Comparison of ENCODE assay signal across 27 mouse cellular contexts in genomic region chr3:32759212-32759611, GRCm38 (mm10). TPM values are rescaled to one million over a fixed set of nuclear protein-coding genes. Genes with fewer than 3 reads are reported as not detected.
DNase-seq lines count a peak whose midpoint lies in the region; ATAC-seq and TF ChIP-seq lines count a peak whose summit lies in the region.
"Had no signal": no experiment of that assay in that cellular context is flagged by ENCODE, and none has a peak within 500 bp of the region (broad histone marks: within the 10 kb centered on the region; RNA-seq: fewer than 3 reads in every experiment).

No protein-coding gene starts in this region.

- WGBS in liver, embryonic 12.5 days (ENCODE audit: insufficient replicate concordance) = 61% methylated on average over 5 of the region's 5 CpGs

- TF ChIP-seq EP300 in ES-Bruce4 (IDR thresholded peaks at IDR 0.05; ENCODE audit: insufficient read depth, low read depth, low read length) = peak; percentile 74

- TF ChIP-seq CTCF in ES-Bruce4 (IDR thresholded peaks at IDR 0.05; ENCODE audit: low read depth, low read length) = no peak

- 0 out of 2 replicates have a peak, but pooled peaks cover 2% of the 10 kb centered on the region for H3K9me3 ChIP-seq in ES-Bruce4 (replicated peaks; ENCODE audit: control insufficient read depth, insufficient read depth, low read length, poor library complexity, severe bottlenecking)
- no peaks in the 10 kb centered on the region for H3K9me3 ChIP-seq in ES-E14 (ENCODE audit: control insufficient read depth, insufficient read depth, low read depth, low read length)
- H3K9me3 ChIP-seq in liver, embryonic 12.5 days (replicated peaks) = no peaks in the 10 kb centered on the region
- H3K9me3 ChIP-seq: embryonic facial prominence, embryonic 13.5 days; embryonic facial prominence, embryonic 15.5 days; forebrain, embryonic 10.5 days; forebrain, embryonic 12.5 days had no signal

- H3K4me2 ChIP-seq in liver, embryonic 12.5 days = no peak overlapping the region
- H3K4me2 ChIP-seq: embryonic facial prominence, embryonic 13.5 days; embryonic facial prominence, embryonic 15.5 days; forebrain, embryonic 12.5 days had no signal

- in situ Hi-C loops in ES-E14 (cut with MboI; ENCODE audit: low sequenced_read_pairs in 2 of 2, unreplicated experiment in 2 of 2) = no loop called here

- H3K9ac ChIP-seq in ES-Bruce4 (ENCODE audit: low read depth, poor library complexity, severe bottlenecking) (peak overlapping the region; percentile 61; the same call in 1 of the 2 replicates), ES-E14 (ENCODE audit: insufficient read depth, low read depth, low read length, poor library complexity, severe bottlenecking) (no peak overlapping the region)
- H3K9ac ChIP-seq in liver, embryonic 12.5 days = no peak overlapping the region
- H3K9ac ChIP-seq: embryonic facial prominence, embryonic 13.5 days; embryonic facial prominence, embryonic 15.5 days; forebrain, embryonic 12.5 days had no signal

- H3K27me3 ChIP-seq in ES-Bruce4 (ENCODE audit: control insufficient read depth, insufficient read depth, low read length, poor library complexity, severe bottlenecking) = no peaks in the 10 kb centered on the region
- H3K27me3 ChIP-seq in liver, embryonic 12.5 days (replicated peaks) = no peaks in the 10 kb centered on the region
- H3K27me3 ChIP-seq: embryonic facial prominence, embryonic 13.5 days; embryonic facial prominence, embryonic 15.5 days; forebrain, embryonic 12.5 days had no signal

- H3K27ac ChIP-seq in ES-Bruce4 (ENCODE audit: insufficient read depth, low read length) = peak overlapping the region; percentile 98
- H3K27ac ChIP-seq in ES-E14 (ENCODE audit: insufficient read depth, low read depth, low read length, poor library complexity, severe bottlenecking) = peak overlapping the region; percentile 91; the same call in 1 of the 2 replicates
- no peak overlapping the region for H3K27ac ChIP-seq in liver, embryonic 12.5 days
- H3K27ac ChIP-seq: embryonic facial prominence, embryonic 13.5 days; embryonic facial prominence, embryonic 15.5 days; forebrain, embryonic 10.5 days; forebrain, embryonic 12.5 days had no signal

- no peak for ATAC-seq in liver, embryonic 12.5 days
- ATAC-seq: activated CD4-positive, CD25-positive, alpha-beta regulatory T cell, adult 4 months; forebrain, embryonic 14.5 days; forebrain, embryonic 16.5 days had no signal

- no peak for TF ChIP-seq POLR2A in ES-Bruce4 (IDR thresholded peaks at IDR 0.05; ENCODE audit: insufficient read depth, low read length)

- no peaks in the 10 kb centered on the region for H3K36me3 ChIP-seq in ES-Bruce4 (ENCODE audit: control insufficient read depth, insufficient read depth, low read length, poor library complexity, severe bottlenecking)
- no peaks in the 10 kb centered on the region; the same call in 1 of the 2 replicates for H3K36me3 ChIP-seq in ES-E14 (ENCODE audit: control insufficient read depth, insufficient read depth, low read length, poor library complexity, severe bottlenecking)
- H3K36me3 ChIP-seq in liver, embryonic 12.5 days = peaks cover 6% of the 10 kb centered on the region
- H3K36me3 ChIP-seq: embryonic facial prominence, embryonic 15.5 days had no signal

- H3K4me3 ChIP-seq in ES-Bruce4 (ENCODE audit: low read depth, low read length) (no peak overlapping the region), ES-E14 (ENCODE audit: insufficient read depth in 1 of 2, low read depth in 1 of 2, low read length in 2 of 2, poor library complexity in 1 of 2, severe bottlenecking in 1 of 2) (peak overlapping the region in 1 of 2 experiments; percentile 14; a peak in 1 of 4 replicates)
- no peak overlapping the region for H3K4me3 ChIP-seq in liver, embryonic 12.5 days
- H3K4me3 ChIP-seq: embryonic facial prominence, embryonic 13.5 days; embryonic facial prominence, embryonic 15.5 days; erythroblast, embryonic 14.5 days; forebrain, embryonic 10.5 days; forebrain, embryonic 12.5 days had no signal

- H3K4me1 ChIP-seq in ES-Bruce4 (ENCODE audit: control insufficient read depth, insufficient read depth, low read length) (no peaks in the 10 kb centered on the region), ES-E14 (ENCODE audit: control insufficient read depth in 2 of 2, insufficient read depth in 2 of 2, low read length in 2 of 2, poor library complexity in 1 of 2) (peaks cover 6 to 10% of the 10 kb centered on the region in 2 experiments; a peak in 3 of 4 replicates)
- no peaks in the 10 kb centered on the region for H3K4me1 ChIP-seq in liver, embryonic 12.5 days
- H3K4me1 ChIP-seq: embryonic facial prominence, embryonic 13.5 days; embryonic facial prominence, embryonic 15.5 days; forebrain, embryonic 10.5 days; forebrain, embryonic 12.5 days had no signal

- DNase-seq in ES-E14 (ENCODE audit: low read depth, low spot score) (peak; percentile 64), WW6 (ENCODE audit: low read depth, low spot score) (peak; percentile 39)
- DNase-seq in kidney, postnatal 10 days = no peak
- no peak for DNase-seq in lung, postnatal 10 days
- DNase-seq in ovary, postnatal 14 days (ENCODE audit: low spot score) = no peak
- DNase-seq: adrenal gland, adult 8-10 months; adrenal gland, postnatal 14 days; adrenal gland, postnatal 36 days; cerebellum, adult 11 months; cerebellum, adult 18-20 months; cerebellum, adult 8-10 months; cerebellum, adult 9-11 months; cerebellum, postnatal 14 days; cerebellum, postnatal 36 days; embryo, embryonic 11 days had no signal

TF ChIP-seq in ES-E14, 5 proteins besides CTCF, POLR2A, EP300 and RAD21:
- 0 out of 2 replicates have a peak, but pooled peaks have one; percentile 15 for TF ChIP-seq CHD2 (IDR thresholded peaks at IDR 0.05; ENCODE audit: low read depth, low read length)
- peak; percentile 95 for TF ChIP-seq ZNF384 (IDR thresholded peaks at IDR 0.05; ENCODE audit: low read depth, low read length)
- TF ChIP-seq ZC3H11A (IDR thresholded peaks at IDR 0.05; ENCODE audit: borderline replicate concordance, low read depth, low read length) = no peak
- no peak for TF ChIP-seq HCFC1 (IDR thresholded peaks at IDR 0.05; ENCODE audit: borderline replicate concordance, insufficient read depth, low read length)
- TF ChIP-seq MAFK (IDR thresholded peaks at IDR 0.05; ENCODE audit: insufficient read depth, low read depth, low read length) = no peak
TF ChIP-seq in ES-E14: peak in this region for 2.

RNA-seq across cellular contexts. Expression of gene Mrpl47, which starts 21.8 kb away (rescaled TPM):
- 42.2 and 48.8 TPM in 2 replicates for polyA plus RNA-seq in ES-Bruce4 (2011; ENCODE audit: insufficient read depth, insufficient read length, low read depth, missing spikeins)
- 34.9 and 40.3 TPM in 2 replicates for total RNA-seq in ES-E14 (2012; rRNA removed)
- polyA plus RNA-seq in liver, embryonic 12.5 days (2016; fragmentation: Nextera tagmentation; extraction: Ambion mirVana) = 29.6 and 30.1 TPM in 2 replicates

RNA-seq across cellular contexts. Expression of gene Ndufb5, which starts 22.4 kb away (rescaled TPM):
- polyA plus RNA-seq in ES-Bruce4 (2011; ENCODE audit: insufficient read depth, insufficient read length, low read depth, missing spikeins) = 166 TPM in 2 replicates
- total RNA-seq in ES-E14 (2012; rRNA removed) = 199 and 237 TPM in 2 replicates
- polyA plus RNA-seq in liver, embryonic 12.5 days (2016; fragmentation: Nextera tagmentation; extraction: Ambion mirVana) = 176 and 178 TPM in 2 replicates

RNA-seq across cellular contexts. Expression of gene Actl6a, which starts 53.1 kb away (rescaled TPM):
- polyA plus RNA-seq in ES-Bruce4 (2011; ENCODE audit: insufficient read depth, insufficient read length, low read depth, missing spikeins) = 127 and 140 TPM in 2 replicates
- total RNA-seq in ES-E14 (2012; rRNA removed) = 160 and 178 TPM in 2 replicates
- polyA plus RNA-seq in liver, embryonic 12.5 days (2016; fragmentation: Nextera tagmentation; extraction: Ambion mirVana) = 127 and 132 TPM in 2 replicates

RNA-seq across cellular contexts. Expression of gene Usp13, which starts 58.1 kb away (rescaled TPM):
- 4.0 and 5.5 TPM in 2 replicates for polyA plus RNA-seq in ES-Bruce4 (2011; ENCODE audit: insufficient read depth, insufficient read length, low read depth, missing spikeins)
- 6.2 TPM in 2 replicates for total RNA-seq in ES-E14 (2012; rRNA removed)
- polyA plus RNA-seq in liver, embryonic 12.5 days (2016; fragmentation: Nextera tagmentation; extraction: Ambion mirVana) = 0.66 and 0.74 TPM in 2 replicates
- total RNA-seq: common myeloid progenitor, adult 5-6 weeks; MEL had no signal
- polyA plus RNA-seq: activated CD4-positive, CD25-positive, alpha-beta regulatory T cell, adult 4 months; erythroblast, embryonic 14.5 days had no signal

Comparison
In these comparisons a context has a peak if more than half of its experiments do, and no peak if none do; other contexts are left out.
1. DNase-seq: peak in ES-E14 (single experiment) and WW6 (single experiment); none in kidney, postnatal 10 days (single experiment), lung, postnatal 10 days (single experiment) and ovary, postnatal 14 days (single experiment).